Mouse (Mus musculus): Measurements from ENCODE around the gene Asphd2. TPM values are rescaled to one million over a fixed set of nuclear protein-coding genes. Genes with fewer than 3 reads are reported as not detected.

Asphd2 gene
- polyA plus RNA-seq, 1 experiment, result 4.3 TPM

- no peak for TF ChIP-seq POLR2A (IDR thresholded peaks at IDR 0.05; ENCODE audit: low read depth, low read length)
- no peak for TF ChIP-seq CTCF (IDR thresholded peaks at IDR 0.05; ENCODE audit: borderline replicate concordance, insufficient read depth, low read length)
- Histone ChIP-seq H3K4me1 (ENCODE audit: control insufficient read depth, insufficient read depth, low read length) (no peaks in the 10 kb centered on the region), H3K27ac (ENCODE audit: insufficient read depth, low read length) (no peak overlapping the region), H3K4me3 (ENCODE audit: insufficient read depth, low read length) (no peak overlapping the region)
Measured at GRCm38 (mm10) chr5:112378716-112379115, 15.9 kb downstream of the Asphd2 start.

GRCm38 (mm10) chr5:112377380-112377779 is 17.3 kb downstream of the Asphd2 start:
- H3K4me1 ChIP-seq (ENCODE audit: control insufficient read depth, insufficient read depth, low read length), result no peaks in the 10 kb centered on the region
- TF ChIP-seq POLR2A (IDR thresholded peaks at IDR 0.05; ENCODE audit: low read depth, low read length), result no peak
- no peak for TF ChIP-seq CTCF (IDR thresholded peaks at IDR 0.05; ENCODE audit: borderline replicate concordance, insufficient read depth, low read length)
- H3K27ac ChIP-seq (ENCODE audit: insufficient read depth, low read length), result no peak overlapping the region
- no peak overlapping the region for H3K4me3 ChIP-seq (ENCODE audit: insufficient read depth, low read length)

GRCm38 (mm10) chr5:112376111-112376510 is 18.6 kb downstream of the Asphd2 start:
- H3K4me1 ChIP-seq (ENCODE audit: control insufficient read depth, insufficient read depth, low read length), result no peaks in the 10 kb centered on the region

GRCm38 (mm10) chr5:112371933-112372332 is 22.7 kb downstream of the Asphd2 start:
- no peaks in the 10 kb centered on the region for H3K4me1 ChIP-seq (ENCODE audit: control insufficient read depth, insufficient read depth, low read length)
- no peak overlapping the region for H3K27ac ChIP-seq (ENCODE audit: insufficient read depth, low read length)
- TF ChIP-seq CTCF (IDR thresholded peaks at IDR 0.05; ENCODE audit: borderline replicate concordance, insufficient read depth, low read length) (no peak), POLR2A (IDR thresholded peaks at IDR 0.05; ENCODE audit: low read depth, low read length) (no peak)
- no peak overlapping the region for H3K4me3 ChIP-seq (ENCODE audit: insufficient read depth, low read length)

More at GRCm38 (mm10) chr5:112376111-112376510, 18.6 kb downstream of the Asphd2 start:
- H3K4me3 ChIP-seq (ENCODE audit: insufficient read depth, low read length), result no peak overlapping the region
- no peak for TF ChIP-seq POLR2A (IDR thresholded peaks at IDR 0.05; ENCODE audit: low read depth, low read length)
- no peak for TF ChIP-seq CTCF (IDR thresholded peaks at IDR 0.05; ENCODE audit: borderline replicate concordance, insufficient read depth, low read length)
- no peak overlapping the region for H3K27ac ChIP-seq (ENCODE audit: insufficient read depth, low read length)

- no peaks in the 10 kb centered on the region for H3K4me1 ChIP-seq (ENCODE audit: control insufficient read depth, insufficient read depth, low read length)
- TF ChIP-seq POLR2A (IDR thresholded peaks at IDR 0.05; ENCODE audit: low read depth, low read length), result no peak
- no peak for TF ChIP-seq CTCF (IDR thresholded peaks at IDR 0.05; ENCODE audit: borderline replicate concordance, insufficient read depth, low read length)
- H3K4me3 ChIP-seq (ENCODE audit: insufficient read depth, low read length), result no peak overlapping the region
- no peak overlapping the region for H3K27ac ChIP-seq (ENCODE audit: insufficient read depth, low read length)
Measured at GRCm38 (mm10) chr5:112370236-112370813, 24.3 kb downstream of the Asphd2 start.

- no peak for TF ChIP-seq CTCF (IDR thresholded peaks at IDR 0.05; ENCODE audit: borderline replicate concordance, insufficient read depth, low read length)
- no peak for TF ChIP-seq POLR2A (IDR thresholded peaks at IDR 0.05; ENCODE audit: low read depth, low read length)
- H3K4me1 ChIP-seq (ENCODE audit: control insufficient read depth, insufficient read depth, low read length), result no peaks in the 10 kb centered on the region
- H3K4me3 ChIP-seq (ENCODE audit: insufficient read depth, low read length), result no peak overlapping the region
- no peak overlapping the region for H3K27ac ChIP-seq (ENCODE audit: insufficient read depth, low read length)
Measured at GRCm38 (mm10) chr5:112369326-112369725, 25.3 kb downstream of the Asphd2 start.

GRCm38 (mm10) chr5:112368666-112369065 is 26.0 kb downstream of the Asphd2 start:
- TF ChIP-seq POLR2A (IDR thresholded peaks at IDR 0.05; ENCODE audit: low read depth, low read length) (no peak), CTCF (IDR thresholded peaks at IDR 0.05; ENCODE audit: borderline replicate concordance, insufficient read depth, low read length) (no peak)
- H3K27ac ChIP-seq (ENCODE audit: insufficient read depth, low read length), result no peak overlapping the region
- no peaks in the 10 kb centered on the region for H3K4me1 ChIP-seq (ENCODE audit: control insufficient read depth, insufficient read depth, low read length)
- H3K4me3 ChIP-seq (ENCODE audit: insufficient read depth, low read length), result no peak overlapping the region

- H3K4me3 ChIP-seq (ENCODE audit: insufficient read depth, low read length), result no peak overlapping the region
Measured at GRCm38 (mm10) chr5:112367929-112368328, 26.7 kb downstream of the Asphd2 start.

GRCm38 (mm10) chr5:112367338-112367737 is 27.3 kb downstream of the Asphd2 start:
- Histone ChIP-seq H3K4me3 (ENCODE audit: insufficient read depth, low read length) (no peak overlapping the region), H3K4me1 (ENCODE audit: control insufficient read depth, insufficient read depth, low read length) (no peaks in the 10 kb centered on the region), H3K27ac (ENCODE audit: insufficient read depth, low read length) (no peak overlapping the region)
- TF ChIP-seq CTCF (IDR thresholded peaks at IDR 0.05; ENCODE audit: borderline replicate concordance, insufficient read depth, low read length) (no peak), POLR2A (IDR thresholded peaks at IDR 0.05; ENCODE audit: low read depth, low read length) (no peak)

More at GRCm38 (mm10) chr5:112367929-112368328, 26.7 kb downstream of the Asphd2 start:
- H3K4me1 ChIP-seq (ENCODE audit: control insufficient read depth, insufficient read depth, low read length), result no peaks in the 10 kb centered on the region
- no peak for TF ChIP-seq CTCF (IDR thresholded peaks at IDR 0.05; ENCODE audit: borderline replicate concordance, insufficient read depth, low read length)
- no peak for TF ChIP-seq POLR2A (IDR thresholded peaks at IDR 0.05; ENCODE audit: low read depth, low read length)
- no peak overlapping the region for H3K27ac ChIP-seq (ENCODE audit: insufficient read depth, low read length)

- TF ChIP-seq POLR2A (IDR thresholded peaks at IDR 0.05; ENCODE audit: low read depth, low read length) (no peak), CTCF (IDR thresholded peaks at IDR 0.05; ENCODE audit: borderline replicate concordance, insufficient read depth, low read length) (no peak)
- Histone ChIP-seq H3K4me1 (ENCODE audit: control insufficient read depth, insufficient read depth, low read length) (no peaks in the 10 kb centered on the region), H3K4me3 (ENCODE audit: insufficient read depth, low read length) (no peak overlapping the region), H3K27ac (ENCODE audit: insufficient read depth, low read length) (no peak overlapping the region)
Measured at GRCm38 (mm10) chr5:112366879-112367278, 27.8 kb downstream of the Asphd2 start.
